Mouse (Mus musculus) testis, adult 2 months (tissue): ENCODE measurements at regions not wholly inside any gene's neighbourhood (a gene's known extent, or its start where the extent isn't known, plus 50 kb on each side); places are given as distances from the start of the nearest gene placed in this dataset.

Source experiments
- CTCF ChIP-seq: fragments of 200-500 bp; IDR thresholded peaks from 2 replicates; pipeline ENCODE4 v1.5.1; 2012; ENCODE audit warnings: low read depth, mild to moderate bottlenecking, inconsistent platforms, low read length, moderate library complexity; ENCODE audit not compliant: control insufficient read depth, insufficient read depth, insufficient replicate concordance
- POLR2A ChIP-seq: fragments of 200-500 bp; IDR thresholded peaks from 2 replicates; pipeline ENCODE4 v1.6.1; 2012; ENCODE audit warnings: low read depth, mild to moderate bottlenecking, inconsistent platforms, low read length, moderate library complexity; ENCODE audit not compliant: control insufficient read depth

- no peak for TF ChIP-seq POLR2A
- TF ChIP-seq CTCF: no peak
Measured at GRCm38 (mm10) chr13:84625927-84626326, 403.8 kb downstream of the Tmem161b start.
